Mouse (Mus musculus) retina, postnatal 7 days (tissue): ENCODE results near the gene Med7.
A peak's percentile ranks its signal among the peaks of the same experiment; 100 is the strongest.
"Not testable (repeated sequence)": the region's sequence is repeated elsewhere in the genome, so short reads cannot be mapped to it uniquely, and the experiment has no call there.

ENCODE experiments used
- DNase-seq: peaks from one replicate; pipeline ENCODE4 v3.0.0-alpha.2; 2012; ENCODE audit warnings: low read depth, low spot score

Med7 gene

DNA sequence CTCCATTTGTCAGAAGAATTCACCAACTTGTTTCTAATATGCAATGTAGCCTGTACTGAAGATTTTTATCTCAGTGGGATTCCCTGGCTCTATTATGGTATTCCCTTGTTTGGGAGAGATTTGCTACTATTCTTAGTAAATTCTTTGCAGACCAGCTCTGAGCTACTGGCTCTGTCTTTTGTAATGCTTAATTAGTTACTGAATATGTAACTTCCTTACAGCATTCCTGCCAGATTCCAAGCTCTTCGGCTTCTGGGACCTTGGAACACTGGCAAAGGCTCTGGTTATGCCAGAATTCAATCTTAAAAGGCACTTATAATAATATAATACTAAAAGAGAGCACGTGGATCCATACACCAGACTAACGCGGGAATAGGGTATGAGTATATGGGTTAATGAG is 8.6 kb upstream of the Med7 start:
- not testable (repeated sequence) for DNase-seq

DNA sequence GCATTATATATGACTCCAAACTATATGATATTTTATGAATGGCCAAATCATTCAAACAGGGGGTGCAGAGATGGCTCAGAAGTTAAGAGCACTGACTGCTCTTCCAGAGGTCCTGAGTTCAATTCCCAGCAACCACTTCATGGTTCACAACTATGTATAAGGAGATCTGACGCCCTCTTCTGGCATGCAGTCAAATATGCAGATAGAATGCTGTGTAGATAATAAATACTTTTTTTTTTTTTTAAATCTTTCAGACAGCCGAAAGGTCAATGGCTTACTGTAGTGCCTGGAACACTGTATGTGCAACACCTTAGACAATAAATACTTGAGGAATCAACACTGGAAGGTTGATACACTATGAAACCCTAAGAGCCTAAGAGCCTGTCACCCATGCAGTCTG is 6.6 kb upstream of the Med7 start:
- DNase-seq, result no peak

DNA sequence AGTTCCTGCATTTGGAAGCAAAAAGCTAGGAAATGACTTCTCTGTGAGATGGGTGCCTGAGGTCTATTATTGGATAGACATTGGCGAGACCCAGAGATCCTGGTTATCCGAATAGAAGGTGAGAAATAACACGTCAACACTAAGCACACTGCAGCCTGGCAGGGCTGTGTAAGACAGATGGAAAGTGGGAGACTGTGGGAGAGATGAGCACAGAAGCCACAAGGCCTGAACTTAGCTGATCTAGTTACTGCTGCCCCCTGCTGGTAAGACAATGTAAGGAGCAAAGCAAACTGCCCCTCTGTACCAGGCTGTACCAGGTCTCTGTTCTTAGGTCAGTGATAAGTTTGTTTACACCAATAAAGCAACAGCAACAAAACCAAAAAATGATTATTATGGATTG is 5.6 kb upstream of the Med7 start:
- DNase-seq, result peak; percentile 69

DNA sequence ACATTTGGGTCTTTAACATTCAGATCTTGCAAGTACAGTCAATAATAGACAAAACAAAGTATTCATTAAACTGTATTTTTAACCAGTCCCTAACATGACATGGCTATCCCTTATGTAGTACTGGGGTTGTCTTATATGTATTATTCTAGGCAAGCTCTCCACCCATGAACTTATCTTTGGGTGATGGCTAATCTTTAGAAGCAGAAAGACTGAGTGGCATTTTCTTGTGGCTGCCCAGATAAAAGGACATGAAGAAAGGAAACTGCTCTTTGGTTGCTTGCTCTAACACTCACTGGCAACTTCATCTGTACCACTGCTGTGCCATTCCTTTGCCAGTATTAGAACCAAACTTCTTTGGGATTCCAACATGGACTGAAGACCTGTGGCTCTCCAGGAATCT is 1.4 kb upstream of the Med7 start:
- DNase-seq, result no peak

DNA sequence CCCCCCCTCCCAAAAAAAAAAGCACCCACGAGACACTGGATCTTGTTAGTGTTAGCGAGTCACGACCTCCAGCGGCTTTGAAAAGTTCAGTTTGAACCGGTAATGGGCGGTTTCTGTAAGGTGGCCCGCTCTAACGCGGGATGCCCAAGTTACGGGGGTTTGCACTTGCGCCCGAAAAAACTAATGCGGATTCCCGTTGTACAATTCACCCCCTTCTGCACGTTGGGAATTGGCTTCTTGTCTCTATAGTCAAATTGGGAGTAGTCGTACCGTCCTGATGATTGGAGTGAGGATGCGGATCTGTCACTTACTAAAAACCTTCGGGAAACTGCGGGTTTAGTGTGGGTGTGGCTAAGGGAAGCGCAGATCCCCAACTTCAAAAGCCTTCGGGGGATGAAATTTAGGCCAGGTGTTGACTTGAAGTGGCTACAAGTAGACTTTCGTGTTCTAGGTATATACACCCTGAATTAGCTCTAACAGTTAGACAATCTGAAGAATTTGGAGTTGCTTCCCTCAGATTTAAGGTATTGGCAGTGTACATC is 805 bp downstream of the Med7 start:
- DNase-seq, result no peak

- no peak for DNase-seq
These were observed 2.3 kb downstream of the Med7 start for GRCm38 (mm10) chr11:46439005-46439543.

DNA sequence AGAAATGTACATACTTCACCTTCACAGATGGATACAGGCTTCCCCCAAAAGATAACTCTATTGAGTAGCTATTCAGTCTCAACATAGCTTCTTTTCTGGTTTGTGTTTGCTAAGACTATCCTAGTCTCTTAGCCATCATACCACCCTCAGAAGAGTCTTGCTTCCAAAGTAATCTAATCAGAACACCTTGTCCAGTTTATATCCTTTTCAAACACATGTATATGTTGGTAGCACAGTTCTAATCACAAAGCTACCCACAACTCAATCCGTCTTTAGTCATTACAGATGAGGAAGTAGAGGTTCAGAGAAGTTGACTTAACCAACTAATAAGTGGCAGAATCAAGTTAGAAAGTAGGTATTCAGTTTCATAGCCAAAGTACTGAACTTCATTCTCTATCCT is 5.0 kb downstream of the Med7 start:
- DNase-seq, result no peak

- no peak for DNase-seq
These were observed 6.4 kb downstream of the Med7 start for GRCm38 (mm10) chr11:46443152-46443551.

- DNase-seq, result no peak
These were observed 7.3 kb downstream of the Med7 start for GRCm38 (mm10) chr11:46443979-46444378.

DNA sequence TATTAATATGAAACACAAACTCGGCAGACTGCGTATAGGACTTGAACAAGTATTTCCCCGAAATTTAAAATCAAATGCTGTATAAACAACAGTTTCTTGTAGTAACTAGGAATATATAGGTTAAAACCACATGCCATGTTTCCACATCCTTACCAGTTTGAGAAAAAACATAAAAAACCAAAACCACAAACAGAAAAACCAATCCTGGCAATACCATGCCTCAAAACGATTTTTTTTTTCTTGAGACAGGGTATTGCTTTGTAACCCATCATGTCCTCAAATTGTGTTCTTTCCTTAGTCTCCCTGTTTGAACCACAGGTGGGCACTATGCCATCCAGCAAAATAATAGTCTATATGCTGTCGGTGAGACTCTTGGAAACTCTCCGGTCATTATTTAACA is 9.4 kb downstream of the Med7 start:
- no peak for DNase-seq

- no peak for DNase-seq
These were observed 11.1 kb downstream of the Med7 start for GRCm38 (mm10) chr11:46447644-46448484.

- no peak for DNase-seq
These were observed 12.8 kb downstream of the Med7 start for GRCm38 (mm10) chr11:46449461-46450080.

- DNase-seq, result no peak
These were observed 17.8 kb downstream of the Med7 start, which contains the start of gene Havcr2 for GRCm38 (mm10) chr11:46454453-46455045. Havcr2 (plus strand) TSS chr11:46454935.

- DNase-seq, result no peak
These were observed 23.2 kb downstream of the Med7 start for GRCm38 (mm10) chr11:46459960-46460359.

DNA sequence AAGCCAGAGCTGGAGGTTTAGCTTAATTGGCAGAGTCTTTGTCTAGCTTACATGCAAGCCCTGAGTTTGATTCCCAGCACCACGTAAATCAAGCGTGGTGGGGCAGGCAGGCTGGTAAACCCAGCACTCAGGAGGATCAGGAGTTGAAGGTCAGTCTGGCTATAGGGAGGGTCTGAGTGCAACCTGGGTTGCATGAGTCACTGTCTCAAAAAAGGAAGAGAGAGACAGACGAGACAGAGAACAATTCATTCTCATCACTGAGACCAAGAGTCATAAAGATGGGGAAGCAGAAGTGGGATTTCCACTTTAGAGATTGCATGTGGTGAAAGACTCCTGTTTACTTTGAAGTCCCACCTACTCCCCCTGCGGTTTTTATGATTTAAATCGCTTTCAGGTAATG is 24.6 kb downstream of the Med7 start:
- no peak for DNase-seq

- no peak for DNase-seq
These were observed 25.2 kb downstream of the Med7 start for GRCm38 (mm10) chr11:46461931-46462330.

DNA sequence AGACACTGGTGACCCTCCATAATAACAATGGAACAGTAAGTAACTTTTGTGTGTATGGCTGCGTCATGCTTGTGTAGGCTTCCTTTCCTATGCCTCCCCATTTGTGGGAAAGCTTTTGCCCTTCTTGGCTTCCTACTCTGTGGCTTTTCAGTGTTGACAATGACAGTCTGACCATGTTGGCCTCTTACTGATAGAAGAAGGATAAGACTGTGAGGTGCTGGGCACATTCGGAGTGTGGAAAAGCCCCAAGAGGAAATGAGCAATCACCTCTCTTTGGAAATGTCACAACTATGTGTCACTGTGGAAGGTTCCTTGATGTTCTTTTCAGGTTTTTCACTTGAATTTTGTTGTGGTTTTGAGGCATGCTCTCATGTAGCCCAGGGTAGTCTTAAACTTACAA is 30.2 kb downstream of the Med7 start:
- no peak for DNase-seq

GRCm38 (mm10) chr11:46474220-46474619 is 37.5 kb downstream of the Med7 start:
- DNase-seq, result no peak

DNA sequence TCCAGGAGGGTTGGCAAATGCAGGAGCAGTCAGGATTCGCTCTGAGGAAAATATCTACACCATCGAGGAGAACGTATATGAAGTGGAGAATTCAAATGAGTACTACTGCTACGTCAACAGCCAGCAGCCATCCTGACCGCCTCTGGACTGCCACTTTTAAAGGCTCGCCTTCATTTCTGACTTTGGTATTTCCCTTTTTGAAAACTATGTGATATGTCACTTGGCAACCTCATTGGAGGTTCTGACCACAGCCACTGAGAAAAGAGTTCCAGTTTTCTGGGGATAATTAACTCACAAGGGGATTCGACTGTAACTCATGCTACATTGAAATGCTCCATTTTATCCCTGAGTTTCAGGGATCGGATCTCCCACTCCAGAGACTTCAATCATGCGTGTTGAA is 42.6 kb downstream of the Med7 start:
- no peak for DNase-seq

DNA sequence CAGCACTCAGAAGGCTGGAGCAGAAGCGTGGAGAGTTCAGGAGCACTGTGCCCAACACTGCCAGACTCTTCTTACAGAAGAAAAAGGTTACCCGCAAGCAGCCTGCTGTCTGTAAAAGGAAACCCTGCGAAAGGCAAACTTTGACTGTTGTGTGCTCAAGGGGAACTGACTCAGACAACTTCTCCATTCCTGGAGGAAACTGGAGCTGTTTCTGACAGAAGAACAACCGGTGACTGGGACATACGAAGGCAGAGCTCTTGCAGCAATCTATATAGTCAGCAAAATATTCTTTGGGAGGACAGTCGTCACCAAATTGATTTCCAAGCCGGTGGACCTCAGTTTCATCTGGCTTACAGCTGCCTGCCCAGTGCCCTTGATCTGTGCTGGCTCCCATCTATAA is 43.8 kb downstream of the Med7 start:
- no peak for DNase-seq

DNA sequence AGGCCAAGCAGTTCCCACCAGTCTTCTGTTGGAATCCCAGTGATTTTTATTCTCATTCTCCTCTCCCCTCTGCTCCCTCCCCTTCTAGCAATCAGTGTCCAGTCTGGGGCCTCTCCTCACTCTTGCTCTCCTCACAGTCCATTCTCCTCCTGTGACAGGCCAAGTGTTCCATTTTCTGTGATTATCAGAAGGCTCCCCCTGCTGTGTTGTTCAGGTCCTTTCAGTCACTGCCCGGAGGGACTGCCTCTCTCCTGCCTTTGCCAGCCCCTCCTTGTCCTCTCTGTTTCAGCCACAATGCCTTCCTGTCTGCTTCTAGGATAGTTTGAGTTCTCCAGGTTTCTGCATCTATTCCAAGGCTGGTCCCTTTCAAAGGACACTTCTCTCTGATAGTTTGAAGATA is 51.5 kb downstream of the Med7 start:
- no peak for DNase-seq

DNA sequence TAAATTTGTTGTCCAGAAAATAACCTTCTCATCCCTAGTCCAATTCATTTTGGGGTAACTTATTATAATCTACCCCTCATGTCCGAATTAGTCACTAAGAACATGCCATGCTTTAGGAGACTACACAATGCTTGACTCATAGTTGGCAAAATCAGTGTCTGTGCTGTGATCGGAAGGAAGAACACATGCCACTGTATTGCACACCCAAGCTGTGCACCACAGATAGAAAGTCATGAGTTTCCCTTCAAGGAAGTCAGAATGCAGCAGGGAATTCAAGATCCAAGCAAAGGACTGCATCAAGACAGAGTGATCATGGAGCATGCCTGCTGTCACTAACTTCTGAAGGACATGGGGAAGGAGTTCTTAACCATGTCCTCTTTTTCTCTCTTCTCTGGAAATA is 51.9 kb downstream of the Med7 start:
- DNase-seq, result no peak
